Mouse (Mus musculus) olfactory bulb, adult 2 months (tissue): ENCODE measurements at regions not wholly inside any gene's neighbourhood (a gene's known extent, or its start where the extent isn't known, plus 50 kb on each side); places are given as distances from the start of the nearest gene placed in this dataset.

ENCODE experiments used
- CTCF ChIP-seq: fragments of 200-500 bp; IDR thresholded peaks from 2 replicates; pipeline ENCODE4 v1.5.1; 2012; ENCODE audit warnings: low read depth, mild to moderate bottlenecking, low read length, moderate library complexity; ENCODE audit not compliant: insufficient read depth
- POLR2A ChIP-seq: fragments of 200-500 bp; IDR thresholded peaks from 2 replicates; pipeline ENCODE4 v1.6.1; 2012; ENCODE audit warnings: mild to moderate bottlenecking, low read depth, low read length, moderate library complexity; ENCODE audit not compliant: insufficient read depth

- TF ChIP-seq CTCF (0 out of 2 replicates have a peak, but pooled peaks have one; percentile 41), POLR2A (no peak)
These were observed 136.2 kb upstream of the Syt6 start for GRCm38 (mm10) chr3:103438791-103439354.
